Mouse (Mus musculus) midbrain, embryonic 16.5 days (tissue): ENCODE data around the gene Smbd1. TPM values are rescaled to one million over a fixed set of nuclear protein-coding genes. Genes with fewer than 3 reads are reported as not detected.

Source experiments
- ATAC-seq: fragments of 200-750 bp; cut with Nextera tagmentation; 2 replicates; pipeline ENCODE4 v1.8.0; 2017; ENCODE audit warnings: moderate TSS enrichment
- H3K27ac ChIP-seq: fragments of 300-500 bp; sonication (generic); 2 replicates; pipeline ENCODE4 v1.5.1; 2014; ENCODE audit warnings: mild to moderate bottlenecking, low read length, mixed read lengths
- H3K27me3 ChIP-seq: fragments of 300-500 bp; sonication (generic); 2 replicates; pipeline ENCODE4 v1.6.1; 2014; ENCODE audit warnings: low read depth, low read length, mixed read lengths; ENCODE audit not compliant: control insufficient read depth, insufficient read depth
- H3K36me3 ChIP-seq: fragments of 300-500 bp; sonication (generic); 2 replicates; pipeline ENCODE4 v1.6.1; 2014; ENCODE audit warnings: mild to moderate bottlenecking, low read length, moderate library complexity, mixed read lengths; ENCODE audit not compliant: control insufficient read depth, insufficient read depth
- H3K4me1 ChIP-seq: fragments of 300-500 bp; sonication (generic); 2 replicates; pipeline ENCODE4 v1.6.1; 2014; ENCODE audit warnings: mild to moderate bottlenecking, low read length, mixed read lengths; ENCODE audit not compliant: control insufficient read depth, insufficient read depth
- H3K4me2 ChIP-seq: fragments of 300-500 bp; sonication (generic); 2 replicates; pipeline ENCODE4 v1.6.1; 2014; ENCODE audit warnings: mild to moderate bottlenecking, low read length, mixed read lengths
- H3K4me3 ChIP-seq: fragments of 300-500 bp; sonication (generic); 2 replicates; pipeline ENCODE4 v1.5.1; 2014; ENCODE audit warnings: low read depth, mild to moderate bottlenecking, low read length, moderate library complexity, mixed read lengths
- H3K9ac ChIP-seq: fragments of 300-500 bp; sonication (generic); 2 replicates; pipeline ENCODE4 v1.6.1; 2014; ENCODE audit warnings: low read depth, low read length, mixed read lengths
- H3K9me3 ChIP-seq: fragments of 300-500 bp; sonication (generic); replicated peaks from 2 replicates; pipeline ENCODE4 v1.6.1; 2014; ENCODE audit warnings: mild to moderate bottlenecking, low read length, mixed read lengths; ENCODE audit not compliant: control insufficient read depth, poor library complexity, severe bottlenecking
- WGBS: fragments of 180-500 bp; shearing (Covaris S2); extraction: QIAGEN DNeasy Blood & Tissue Kit; methylation state at CpG from one replicate; pipeline ENCODE4 v1.1.7; 2014; 5-methylcytosine and 5-hydroxymethylcytosine counted together
- polyA plus RNA-seq: library from polyadenylated mRNA; unstranded; fragments of >200 nt; fragmentation: Nextera tagmentation; extraction: Ambion mirVana; gene quantifications from 2 replicates; pipeline ENCODE4 v1.2.1, GENCODE M21; 2015

The Smbd1 gene
- polyA plus RNA-seq, 1 experiment from 2014 or later = not detected

DNA sequence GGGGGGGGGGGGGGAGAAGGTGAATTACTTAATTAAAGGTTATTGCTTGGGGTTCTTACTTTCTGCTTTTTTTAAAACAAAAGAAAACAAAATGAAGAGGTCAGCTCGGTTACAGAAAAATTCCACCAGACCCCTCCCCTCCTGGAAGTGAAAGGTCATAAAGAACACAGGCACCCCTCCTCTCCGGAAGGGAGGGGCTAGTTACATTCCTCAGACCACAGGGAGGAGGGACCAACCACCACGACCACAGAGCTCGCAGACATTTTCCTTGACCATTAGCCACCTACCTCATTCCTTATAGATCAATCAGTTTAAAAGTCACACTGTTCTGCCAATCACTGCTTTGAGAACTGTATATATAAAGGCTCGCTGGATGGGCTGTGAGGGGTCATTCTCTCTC, 6.4 kb downstream of the Smbd1 start:
- Histone ChIP-seq H3K4me2 (no peak overlapping the region), H3K9ac (no peak overlapping the region), H3K27me3 (no peaks in the 10 kb centered on the region), H3K4me3 (no peak overlapping the region), H3K4me1 (no peaks in the 10 kb centered on the region), H3K27ac (no peak overlapping the region), H3K9me3 (no peaks in the 10 kb centered on the region), H3K36me3 (no peaks in the 10 kb centered on the region)
- WGBS = 67% methylated on average over 5 of the region's 5 CpGs
- ATAC-seq = no peak

DNA sequence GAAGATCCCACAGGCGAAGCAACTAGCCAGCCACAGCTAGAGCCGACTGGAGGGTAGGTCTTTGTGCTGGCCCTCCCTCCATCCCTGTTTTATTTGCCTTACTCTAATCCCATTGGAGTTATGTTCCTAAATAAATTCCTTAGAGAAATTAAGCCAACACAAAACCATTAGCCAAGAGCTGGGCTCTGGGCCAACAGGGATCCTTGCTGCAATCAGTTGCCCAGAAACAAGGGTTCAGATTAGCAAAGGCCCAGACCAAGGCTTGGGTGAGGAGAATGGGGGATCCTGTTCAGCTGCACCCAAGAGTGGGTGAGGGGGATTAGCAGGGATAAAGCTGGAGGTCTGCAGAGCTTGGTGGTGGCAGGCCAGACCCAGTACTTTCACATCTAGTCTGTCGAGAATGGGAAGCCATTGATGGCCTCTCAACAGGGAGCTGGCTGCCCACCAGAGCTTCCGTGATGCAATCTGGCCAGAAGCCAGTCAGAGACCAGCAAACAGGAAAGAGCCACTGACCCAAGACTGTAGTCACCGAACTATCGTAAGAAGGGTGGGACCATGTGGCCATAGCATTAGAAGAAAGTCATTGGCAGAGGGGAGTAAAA, 6.9 kb downstream of the Smbd1 start:
- Histone ChIP-seq H3K27ac (peak overlapping the region; percentile 17; the same call in 1 of the 2 replicates), H3K27me3 (no peaks in the 10 kb centered on the region), H3K4me3 (no peak overlapping the region), H3K4me1 (no peaks in the 10 kb centered on the region), H3K9ac (no peak overlapping the region), H3K4me2 (no peak overlapping the region), H3K9me3 (no peaks in the 10 kb centered on the region), H3K36me3 (no peaks in the 10 kb centered on the region)
- WGBS = 45% methylated on average over 6 of the region's 6 CpGs
- ATAC-seq = peak; percentile 91

- no peaks in the 10 kb centered on the region for H3K36me3 ChIP-seq
- H3K27me3 ChIP-seq = no peaks in the 10 kb centered on the region
- no peak within 1 kb of the TSS for H3K4me3 ChIP-seq
- whole genome bisulfite sequencing = 75% methylated on average over 3 of the region's 3 CpGs
- H3K9ac ChIP-seq = no peak within 1 kb of the TSS
- no peak for ATAC-seq
- no peak within 1 kb of the TSS for H3K27ac ChIP-seq
- H3K4me2 ChIP-seq = no peak within 1 kb of the TSS
- H3K9me3 ChIP-seq = no peaks in the 10 kb centered on the region
- no peaks in the 10 kb centered on the region for H3K4me1 ChIP-seq
Measured at GRCm38 (mm10) chr16:32797426-32797689, 12.9 kb downstream of the Smbd1 start, which contains the start of gene Muc20. TSS of gene Muc20 (minus strand) at chr16:32797435.

GRCm38 (mm10) chr16:32796676-32797425, 13.4 kb downstream of the Smbd1 start:
- H3K9me3 ChIP-seq = no peaks in the 10 kb centered on the region
- WGBS = 75% methylated on average over 14 of the region's 14 CpGs
- no peak overlapping the region for H3K27ac ChIP-seq
- no peak overlapping the region for H3K4me3 ChIP-seq
- no peaks in the 10 kb centered on the region for H3K27me3 ChIP-seq
- no peak overlapping the region for H3K9ac ChIP-seq
- no peak for ATAC-seq
- no peaks in the 10 kb centered on the region for H3K4me1 ChIP-seq
- H3K4me2 ChIP-seq = no peak overlapping the region
- no peaks in the 10 kb centered on the region for H3K36me3 ChIP-seq

DNA sequence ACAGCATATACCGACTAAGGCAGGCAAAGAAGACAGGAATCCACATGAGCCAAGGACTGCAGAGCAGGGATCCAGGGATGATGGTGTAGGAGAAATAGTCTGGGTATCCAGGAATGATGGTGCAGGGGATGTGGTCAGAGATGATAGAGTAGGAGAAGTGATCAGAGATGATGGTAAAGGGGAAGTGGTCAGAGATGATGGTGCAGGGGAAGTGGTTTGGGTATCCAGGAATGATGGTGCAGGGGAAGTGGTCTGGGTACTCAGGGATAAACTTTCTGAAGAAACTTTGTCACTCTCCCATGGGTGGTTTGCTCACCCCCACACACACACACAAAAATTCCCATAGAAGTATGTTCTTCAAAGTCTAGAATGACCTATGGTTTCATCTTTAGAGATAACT, 15.1 kb downstream of the Smbd1 start:
- ATAC-seq = no peak
- Histone ChIP-seq H3K4me3 (no peak overlapping the region), H3K4me1 (no peaks in the 10 kb centered on the region), H3K27me3 (no peaks in the 10 kb centered on the region), H3K36me3 (no peaks in the 10 kb centered on the region), H3K9me3 (no peaks in the 10 kb centered on the region), H3K27ac (no peak overlapping the region), H3K4me2 (no peak overlapping the region), H3K9ac (no peak overlapping the region)
- WGBS = 91% methylated on average over 1 of the region's 1 CpGs

DNA sequence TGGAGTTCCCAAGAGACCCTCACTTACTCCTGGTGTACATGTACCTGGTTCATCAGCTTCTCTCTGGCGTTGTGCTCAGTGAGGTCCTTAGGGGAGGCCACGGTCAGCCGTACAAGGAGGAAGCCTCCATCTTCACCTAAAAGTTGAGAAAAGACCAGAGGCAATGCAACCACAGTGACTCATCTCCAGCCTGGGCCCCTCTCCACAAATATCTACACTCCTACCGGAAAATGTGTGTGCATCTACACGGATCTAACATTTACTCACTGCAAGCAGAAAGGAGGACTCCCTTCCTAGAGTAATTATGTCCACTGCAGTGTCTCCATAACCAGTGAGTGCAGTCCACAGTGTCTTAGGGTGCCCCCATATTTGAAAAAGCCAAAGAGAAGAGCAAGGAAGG, 20.2 kb downstream of the Smbd1 start:
- H3K36me3 ChIP-seq = no peaks in the 10 kb centered on the region

DNA sequence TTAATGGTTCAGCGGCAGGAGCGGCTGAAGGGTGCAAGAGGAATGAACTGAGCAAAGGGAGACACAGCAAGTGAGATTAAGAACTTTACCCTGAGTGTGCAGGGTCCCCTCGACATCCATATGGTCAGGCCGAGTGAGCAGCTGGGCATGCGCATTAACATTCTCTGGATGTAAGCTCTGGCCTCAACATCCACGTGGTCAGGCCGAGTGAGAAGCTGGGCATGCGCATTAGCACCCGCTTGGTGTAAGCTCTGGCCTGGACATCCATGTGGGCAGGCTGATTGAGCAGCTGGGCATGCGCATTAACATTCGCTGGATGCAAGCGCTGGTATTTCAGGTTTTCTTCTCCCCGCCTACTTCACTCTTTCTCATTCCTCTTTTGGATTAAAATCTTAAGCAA, 25.4 kb downstream of the Smbd1 start:
- H3K36me3 ChIP-seq = no peaks in the 10 kb centered on the region
- 55% methylated on average over 13 of the region's 13 CpGs for WGBS
- no peak overlapping the region for H3K27ac ChIP-seq
- H3K9ac ChIP-seq = no peak overlapping the region
- H3K9me3 ChIP-seq = no peaks in the 10 kb centered on the region
- no peaks in the 10 kb centered on the region for H3K27me3 ChIP-seq
- H3K4me1 ChIP-seq = no peaks in the 10 kb centered on the region
- ATAC-seq = no peak
- H3K4me3 ChIP-seq = no peak overlapping the region
- no peak overlapping the region for H3K4me2 ChIP-seq

More for the DNA sequence above, 20.2 kb downstream of the Smbd1 start:
- no peaks in the 10 kb centered on the region for H3K9me3 ChIP-seq
- no peak overlapping the region for H3K27ac ChIP-seq
- no peak for ATAC-seq
- WGBS = 92% methylated on average over 5 of the region's 5 CpGs
- H3K4me2 ChIP-seq = no peak overlapping the region
- H3K9ac ChIP-seq = no peak overlapping the region
- H3K27me3 ChIP-seq = no peaks in the 10 kb centered on the region
- H3K4me1 ChIP-seq = no peaks in the 10 kb centered on the region
- no peak overlapping the region for H3K4me3 ChIP-seq

- Histone ChIP-seq H3K27ac (no peak overlapping the region), H3K9ac (no peak overlapping the region), H3K4me1 (no peaks in the 10 kb centered on the region), H3K27me3 (no peaks in the 10 kb centered on the region), H3K4me3 (no peak overlapping the region), H3K36me3 (no peaks in the 10 kb centered on the region), H3K9me3 (no peaks in the 10 kb centered on the region), H3K4me2 (no peak overlapping the region)
- no peak for ATAC-seq
- 46% methylated on average over 5 of the region's 5 CpGs for WGBS
Measured at GRCm38 (mm10) chr16:32783324-32784062, 26.8 kb downstream of the Smbd1 start.

- WGBS = 59% methylated on average over 8 of the region's 8 CpGs
- no peak overlapping the region for H3K9ac ChIP-seq
- no peak overlapping the region for H3K4me2 ChIP-seq
- H3K4me3 ChIP-seq = no peak overlapping the region
- no peak for ATAC-seq
- H3K9me3 ChIP-seq = no peaks in the 10 kb centered on the region
- H3K27ac ChIP-seq = no peak overlapping the region
- H3K4me1 ChIP-seq = no peaks in the 10 kb centered on the region
- H3K36me3 ChIP-seq = no peaks in the 10 kb centered on the region
- H3K27me3 ChIP-seq = no peaks in the 10 kb centered on the region
Measured at GRCm38 (mm10) chr16:32778956-32779355, 31.3 kb downstream of the Smbd1 start.
